Mouse (Mus musculus): ENCODE measurements around the gene Rdh5. TPM values are rescaled to one million over a fixed set of nuclear protein-coding genes. Genes with fewer than 3 reads are reported as not detected.
A peak's percentile ranks its signal among the peaks of the same experiment; 100 is the strongest.

The Rdh5 gene
- 21.7 and 23.6 TPM in 2 replicates for polyA plus RNA-seq (2012; rRNA removed)

- DNase-seq (ENCODE audit: low read depth): no peak
- TF ChIP-seq POLR2A (IDR thresholded peaks at IDR 0.05; ENCODE audit: borderline replicate concordance, extremely low read depth, insufficient read depth, insufficient read length, poor library complexity, severe bottlenecking) (no peak), CTCF (IDR thresholded peaks at IDR 0.05; ENCODE audit: borderline replicate concordance, extremely low read depth, insufficient read depth, insufficient read length) (no peak)
These were observed at the start of gene Rdh5 for GRCm38 (mm10) chr10:128922822-128923012. TSS of gene Rdh5 (minus strand) at chr10:128922888.

- no peak for DNase-seq (ENCODE audit: low read depth)
- TF ChIP-seq POLR2A (IDR thresholded peaks at IDR 0.05; ENCODE audit: borderline replicate concordance, extremely low read depth, insufficient read depth, insufficient read length, poor library complexity, severe bottlenecking) (no peak), CTCF (IDR thresholded peaks at IDR 0.05; ENCODE audit: borderline replicate concordance, extremely low read depth, insufficient read depth, insufficient read length) (no peak)
These were observed 48.1 kb upstream of the Rdh5 start for GRCm38 (mm10) chr10:128970740-128971250.

- TF ChIP-seq CTCF (IDR thresholded peaks at IDR 0.05; ENCODE audit: borderline replicate concordance, extremely low read depth, insufficient read depth, insufficient read length): no peak
- TF ChIP-seq POLR2A (IDR thresholded peaks at IDR 0.05; ENCODE audit: borderline replicate concordance, extremely low read depth, insufficient read depth, insufficient read length, poor library complexity, severe bottlenecking): no peak
These were observed 45.7 kb upstream of the Rdh5 start for GRCm38 (mm10) chr10:128968341-128968749.

GRCm38 (mm10) chr10:128965871-128966270 is 43.2 kb upstream of the Rdh5 start:
- TF ChIP-seq POLR2A (IDR thresholded peaks at IDR 0.05; ENCODE audit: borderline replicate concordance, extremely low read depth, insufficient read depth, insufficient read length, poor library complexity, severe bottlenecking) (no peak), CTCF (IDR thresholded peaks at IDR 0.05; ENCODE audit: borderline replicate concordance, extremely low read depth, insufficient read depth, insufficient read length) (no peak)
- DNase-seq (ENCODE audit: low read depth): no peak

More at GRCm38 (mm10) chr10:128968341-128968749, 45.7 kb upstream of the Rdh5 start:
- no peak for DNase-seq (ENCODE audit: low read depth)

- DNase-seq (ENCODE audit: low read depth): no peak
- TF ChIP-seq POLR2A (IDR thresholded peaks at IDR 0.05; ENCODE audit: borderline replicate concordance, extremely low read depth, insufficient read depth, insufficient read length, poor library complexity, severe bottlenecking): no peak
- TF ChIP-seq CTCF (IDR thresholded peaks at IDR 0.05; ENCODE audit: borderline replicate concordance, extremely low read depth, insufficient read depth, insufficient read length): no peak
These were observed 42.3 kb upstream of the Rdh5 start for GRCm38 (mm10) chr10:128964961-128965360.

- DNase-seq (ENCODE audit: low read depth): no peak
- TF ChIP-seq POLR2A (IDR thresholded peaks at IDR 0.05; ENCODE audit: borderline replicate concordance, extremely low read depth, insufficient read depth, insufficient read length, poor library complexity, severe bottlenecking): no peak
- TF ChIP-seq CTCF (IDR thresholded peaks at IDR 0.05; ENCODE audit: borderline replicate concordance, extremely low read depth, insufficient read depth, insufficient read length): no peak
These were observed 38.2 kb upstream of the Rdh5 start, which contains the start of gene Mettl7b for GRCm38 (mm10) chr10:128960590-128961584. TSS of gene Mettl7b (minus strand) at chr10:128960988.

GRCm38 (mm10) chr10:128960142-128960541 is 37.5 kb upstream of the Rdh5 start:
- no peak for TF ChIP-seq CTCF (IDR thresholded peaks at IDR 0.05; ENCODE audit: borderline replicate concordance, extremely low read depth, insufficient read depth, insufficient read length)
- TF ChIP-seq POLR2A (IDR thresholded peaks at IDR 0.05; ENCODE audit: borderline replicate concordance, extremely low read depth, insufficient read depth, insufficient read length, poor library complexity, severe bottlenecking): no peak
- no peak for DNase-seq (ENCODE audit: low read depth)

GRCm38 (mm10) chr10:128958340-128958739 is 35.7 kb upstream of the Rdh5 start:
- DNase-seq (ENCODE audit: low read depth): no peak
- no peak for TF ChIP-seq POLR2A (IDR thresholded peaks at IDR 0.05; ENCODE audit: borderline replicate concordance, extremely low read depth, insufficient read depth, insufficient read length, poor library complexity, severe bottlenecking)
- TF ChIP-seq CTCF (IDR thresholded peaks at IDR 0.05; ENCODE audit: borderline replicate concordance, extremely low read depth, insufficient read depth, insufficient read length): no peak

GRCm38 (mm10) chr10:128950208-128950887 is 27.7 kb upstream of the Rdh5 start:
- no peak for DNase-seq (ENCODE audit: low read depth)
- TF ChIP-seq CTCF (IDR thresholded peaks at IDR 0.05; ENCODE audit: borderline replicate concordance, extremely low read depth, insufficient read depth, insufficient read length) (no peak), POLR2A (IDR thresholded peaks at IDR 0.05; ENCODE audit: borderline replicate concordance, extremely low read depth, insufficient read depth, insufficient read length, poor library complexity, severe bottlenecking) (no peak)

- no peak for DNase-seq (ENCODE audit: low read depth)
- TF ChIP-seq POLR2A (IDR thresholded peaks at IDR 0.05; ENCODE audit: borderline replicate concordance, extremely low read depth, insufficient read depth, insufficient read length, poor library complexity, severe bottlenecking) (no peak), CTCF (IDR thresholded peaks at IDR 0.05; ENCODE audit: borderline replicate concordance, extremely low read depth, insufficient read depth, insufficient read length) (no peak)
These were observed 24.8 kb upstream of the Rdh5 start for GRCm38 (mm10) chr10:128947496-128947895.

GRCm38 (mm10) chr10:128945675-128946074 is 23.0 kb upstream of the Rdh5 start:
- no peak for DNase-seq (ENCODE audit: low read depth)
- no peak for TF ChIP-seq POLR2A (IDR thresholded peaks at IDR 0.05; ENCODE audit: borderline replicate concordance, extremely low read depth, insufficient read depth, insufficient read length, poor library complexity, severe bottlenecking)
- peak; percentile 26; the same call in 1 of the 2 replicates for TF ChIP-seq CTCF (IDR thresholded peaks at IDR 0.05; ENCODE audit: borderline replicate concordance, extremely low read depth, insufficient read depth, insufficient read length)

All from brain, embryonic 14.5 days (tissue).